Mouse (Mus musculus) cortical plate, adult 2 months (tissue): ENCODE results near the gene Dclre1c.

Experiments
- CTCF ChIP-seq: fragments of 200-500 bp; IDR thresholded peaks from 2 replicates; pipeline ENCODE4 v1.5.1; 2011; ENCODE audit warnings: mild to moderate bottlenecking, control low read depth, low read length; ENCODE audit not compliant: insufficient read depth; ENCODE audit errors: extremely low read depth
- POLR2A ChIP-seq: fragments of 200-500 bp; IDR thresholded peaks from 2 replicates; pipeline ENCODE4 v1.6.1; 2011; ENCODE audit warnings: mild to moderate bottlenecking, low read length, control low read depth; ENCODE audit not compliant: insufficient read depth; ENCODE audit errors: extremely low read depth

GRCm38 (mm10) chr2:3499543-3499942 lies 75.6 kb downstream of the Dclre1c start:
- no peak for TF ChIP-seq POLR2A
- TF ChIP-seq CTCF, result no peak
